Mouse (Mus musculus) splenic B cell, adult 2 months (primary cell): ENCODE measurements around the gene Mbl2.
A peak's percentile ranks its signal among the peaks of the same experiment; 100 is the strongest.
"Not testable (repeated sequence)": the region's sequence is repeated elsewhere in the genome, so short reads cannot be mapped to it uniquely, and the experiment has no call there.

ENCODE experiments used
- DNase-seq: peaks from one replicate; pipeline ENCODE4 v3.0.0-alpha.2; 2011; ENCODE audit warnings: low read depth, low spot score
- H3K27me3 ChIP-seq: 2 replicates; pipeline ENCODE4 v1.6.1; 2012; ENCODE audit warnings: mild to moderate bottlenecking, low read length, moderate library complexity, mixed read lengths; ENCODE audit not compliant: control insufficient read depth, poor library complexity, insufficient read depth, severe bottlenecking
- H3K36me3 ChIP-seq: 2 replicates; pipeline ENCODE4 v1.6.1; 2012; ENCODE audit warnings: mild to moderate bottlenecking, low read length, moderate library complexity, mixed read lengths; ENCODE audit not compliant: control insufficient read depth, poor library complexity, insufficient read depth, severe bottlenecking

Gene Mbl2

GRCm38 (mm10) chr19:30232691-30233090 lies at the start of gene Mbl2:
Gene Mbl2, plus strand, starts transcription at chr19:30232942.
- no peak for DNase-seq
- Histone ChIP-seq H3K27me3 (no peaks in the 10 kb centered on the region), H3K36me3 (no peaks in the 10 kb centered on the region)

DNA sequence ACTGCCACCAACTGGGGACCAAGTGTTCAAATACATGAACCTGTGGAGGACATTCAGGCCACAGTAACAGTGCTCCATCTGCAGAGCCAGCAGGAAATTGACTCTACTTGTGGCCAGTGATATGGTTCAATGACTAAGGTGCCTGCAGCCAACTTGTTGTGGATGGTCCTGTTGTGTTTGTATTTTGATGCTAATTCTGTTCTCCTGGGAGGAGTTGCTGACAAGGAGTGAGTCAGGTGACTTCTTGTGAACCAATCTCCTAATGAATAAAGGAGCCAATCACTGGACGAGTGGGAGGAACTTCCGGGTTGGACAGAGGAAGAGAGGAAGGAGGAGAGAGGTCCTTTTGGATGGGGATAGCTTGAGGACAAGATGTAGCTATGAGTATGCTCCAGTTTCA lies 47.2 kb upstream of the Mbl2 start:
- no peak for DNase-seq
- Histone ChIP-seq H3K36me3 (no peaks in the 10 kb centered on the region), H3K27me3 (no peaks in the 10 kb centered on the region)

- no peak for DNase-seq
- no peaks in the 10 kb centered on the region for H3K27me3 ChIP-seq
- H3K36me3 ChIP-seq: no peaks in the 10 kb centered on the region
These were observed 45.5 kb upstream of the Mbl2 start for GRCm38 (mm10) chr19:30187232-30187631.

DNA sequence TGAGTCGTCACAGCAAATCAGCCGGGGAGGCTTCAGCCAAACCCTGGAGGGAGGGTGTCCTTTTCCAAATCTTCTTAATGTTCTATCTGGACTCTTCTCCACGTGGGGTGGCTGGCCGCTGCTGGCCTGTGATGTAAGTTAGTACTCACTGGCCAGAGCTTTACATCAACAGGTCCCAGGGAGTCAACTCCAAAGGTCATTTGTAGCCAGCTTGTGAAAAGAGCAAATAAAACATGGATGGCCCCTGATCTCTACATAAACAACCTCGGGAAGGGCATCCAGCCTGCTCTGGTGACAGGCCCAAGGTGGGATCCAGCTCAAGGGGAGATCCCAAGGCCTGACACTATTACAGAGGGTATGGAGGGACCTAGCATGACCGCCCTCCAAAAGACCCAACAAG lies 37.7 kb upstream of the Mbl2 start:
- no peaks in the 10 kb centered on the region for H3K27me3 ChIP-seq
- no peaks in the 10 kb centered on the region for H3K36me3 ChIP-seq
- DNase-seq: no peak

GRCm38 (mm10) chr19:30202177-30202576 lies 30.6 kb upstream of the Mbl2 start:
- no peak for DNase-seq
- H3K27me3 ChIP-seq: no peaks in the 10 kb centered on the region
- no peaks in the 10 kb centered on the region for H3K36me3 ChIP-seq

- peak; percentile 56 for DNase-seq
- H3K27me3 ChIP-seq: no peaks in the 10 kb centered on the region
- no peaks in the 10 kb centered on the region for H3K36me3 ChIP-seq
These were observed 27.5 kb upstream of the Mbl2 start for GRCm38 (mm10) chr19:30205159-30205816.

GRCm38 (mm10) chr19:30205874-30206273 lies 26.9 kb upstream of the Mbl2 start:
- no peaks in the 10 kb centered on the region for H3K36me3 ChIP-seq
- no peaks in the 10 kb centered on the region for H3K27me3 ChIP-seq
- DNase-seq: no peak

- DNase-seq: no peak
- H3K27me3 ChIP-seq: no peaks in the 10 kb centered on the region
- no peaks in the 10 kb centered on the region for H3K36me3 ChIP-seq
These were observed 25.8 kb upstream of the Mbl2 start for GRCm38 (mm10) chr19:30206981-30207380.

- H3K27me3 ChIP-seq, H3K36me3 ChIP-seq, DNase-seq: not testable (repeated sequence)
These were observed 23.7 kb upstream of the Mbl2 start for GRCm38 (mm10) chr19:30209006-30209405.

- Histone ChIP-seq H3K27me3 (no peaks in the 10 kb centered on the region), H3K36me3 (no peaks in the 10 kb centered on the region)
- no peak for DNase-seq
These were observed 18.7 kb upstream of the Mbl2 start for GRCm38 (mm10) chr19:30214026-30214425.

GRCm38 (mm10) chr19:30215736-30216135 lies 17.0 kb upstream of the Mbl2 start:
- H3K27me3 ChIP-seq, DNase-seq, H3K36me3 ChIP-seq: not testable (repeated sequence)

- Histone ChIP-seq H3K27me3 (no peaks in the 10 kb centered on the region), H3K36me3 (no peaks in the 10 kb centered on the region)
- no peak for DNase-seq
These were observed 16.6 kb upstream of the Mbl2 start for GRCm38 (mm10) chr19:30216186-30216585.

DNA sequence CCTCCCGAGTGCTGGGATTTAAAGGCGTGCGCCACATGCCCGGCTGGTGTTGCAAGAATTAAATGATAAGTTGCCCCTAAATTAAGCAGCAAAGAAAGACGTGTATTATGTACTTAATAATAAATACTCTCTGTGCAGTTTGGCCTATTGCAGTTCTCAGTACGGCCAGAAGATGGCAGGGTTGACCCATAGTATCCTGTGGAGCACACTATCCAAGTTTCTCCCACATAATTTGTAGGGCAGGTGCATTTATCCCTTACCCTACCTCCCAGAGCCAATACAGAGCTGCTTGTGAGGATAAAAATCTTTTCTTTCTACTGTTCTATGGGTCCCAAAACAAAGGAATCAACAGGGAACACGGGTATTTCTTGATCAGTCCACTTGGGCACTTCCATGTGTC lies 15.4 kb upstream of the Mbl2 start:
- no peaks in the 10 kb centered on the region for H3K36me3 ChIP-seq
- H3K27me3 ChIP-seq: no peaks in the 10 kb centered on the region
- peak; percentile 39 for DNase-seq

DNA sequence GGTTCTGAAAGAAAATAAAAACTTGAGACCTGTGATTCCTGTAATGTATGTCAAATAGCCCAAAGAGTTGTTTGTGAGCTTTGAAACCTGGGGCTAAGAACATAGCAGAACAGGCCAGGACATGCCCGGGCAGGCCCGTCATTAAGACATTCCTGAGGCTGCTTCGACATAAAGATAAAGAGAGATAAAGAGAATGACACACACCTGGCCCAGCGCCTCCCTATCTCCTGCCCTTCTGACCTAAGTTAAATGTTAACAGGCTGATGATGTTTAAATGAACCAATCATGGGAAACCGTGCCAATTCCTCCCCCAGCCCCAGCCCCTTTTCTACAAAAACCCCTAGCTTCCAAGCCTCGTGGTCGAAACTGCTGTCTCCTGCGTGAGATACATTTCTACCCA lies 10.1 kb upstream of the Mbl2 start:
- H3K36me3 ChIP-seq, H3K27me3 ChIP-seq, DNase-seq: not testable (repeated sequence)

DNA sequence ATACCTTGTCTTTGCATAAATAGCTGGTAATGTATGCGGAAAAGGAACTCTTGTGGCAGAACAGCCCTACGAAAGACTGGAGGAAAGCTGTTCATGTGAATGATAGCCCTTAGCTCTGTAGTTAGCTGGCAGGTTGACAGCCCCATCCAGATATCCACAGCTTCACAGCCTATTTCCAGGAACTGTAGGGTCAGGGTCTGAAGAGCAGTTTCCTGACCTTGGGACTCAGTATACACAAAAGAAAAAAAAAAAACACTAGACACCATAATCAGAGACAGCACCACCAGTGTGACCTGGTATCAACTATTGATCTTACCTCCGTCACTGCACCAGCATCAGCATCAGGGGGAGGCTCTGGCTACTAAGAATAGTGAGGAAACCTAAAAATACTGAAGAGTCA lies 3.3 kb upstream of the Mbl2 start:
- Histone ChIP-seq H3K27me3 (no peaks in the 10 kb centered on the region), H3K36me3 (no peaks in the 10 kb centered on the region)
- no peak for DNase-seq

- no peak for DNase-seq
- no peaks in the 10 kb centered on the region for H3K27me3 ChIP-seq
- H3K36me3 ChIP-seq: no peaks in the 10 kb centered on the region
These were observed 1.7 kb downstream of the Mbl2 start for GRCm38 (mm10) chr19:30234416-30234815.
